Mouse (Mus musculus) C2C12 (cell line): ENCODE measurements around the gene Ufsp1.

ENCODE experiments used
- CTCF ChIP-seq: IDR thresholded peaks from one replicate; pipeline ENCODE4 v1.5.1; 2011; ENCODE audit not compliant: control insufficient read depth, insufficient read depth, insufficient read length
- MAX ChIP-seq: IDR thresholded peaks from one replicate; pipeline ENCODE4 v1.6.1; 2011; ENCODE audit warnings: mild to moderate bottlenecking, control low read depth

- TF ChIP-seq CTCF (no peak), MAX (no peak)
Measured at GRCm38 (mm10) chr5:137335066-137335465, 40.6 kb downstream of the Ufsp1 start.
